Mouse (Mus musculus) adipose tissue, adult 10 weeks (tissue): ENCODE measurements around the gene Kctd12. TPM values are rescaled to one million over a fixed set of nuclear protein-coding genes. Genes with fewer than 3 reads are reported as not detected.

Experiments
- polyA plus RNA-seq: library from polyadenylated mRNA; stranded (reverse); fragments of 350-450 nt; fragmentation: Illumina TruSeq; extraction: RNeasy Lipid Tissue Mini Kit (QIAGEN cat#74804); gene quantifications from one replicate; pipeline ENCODE4 v1.2.3, GENCODE M21; 2014; ENCODE audit warnings: low read depth, low replicate concordance

The Kctd12 gene
- 25.5 TPM for polyA plus RNA-seq

GRCm38 (mm10) chr14:102982627-102983540 is at the start of gene Kctd12:
Gene Kctd12 (minus strand): TSS chr14:102982637.

Other genes starting within 250 kb of the Kctd12 start
- gene Acod1, start 64.3 kb upstream of the Kctd12 start, polyA plus RNA-seq = not detected
- gene Cln5, start 87.6 kb upstream of the Kctd12 start, polyA plus RNA-seq = 28.8 TPM
- 53.8 TPM for gene Fbxl3, start 116.9 kb upstream of the Kctd12 start, polyA plus RNA-seq